Mouse (Mus musculus) colon, adult 2 months (tissue): ENCODE results near the gene Ccnd2. TPM values are rescaled to one million over a fixed set of nuclear protein-coding genes. Genes with fewer than 3 reads are reported as not detected.

ENCODE experiments used
- polyA plus RNA-seq: library from polyadenylated mRNA; depleted of rRNA; stranded (reverse); fragments of >200 nt; gene quantifications from 2 replicates; pipeline ENCODE4 v1.2.3, GENCODE M21; 2012; rRNA removed

Ccnd2 gene
- 57.3 and 105 TPM in 2 replicates for polyA plus RNA-seq

GRCm38 (mm10) chr6:127152106-127152951, at the start of gene Ccnd2:
Ccnd2 (minus strand) TSS chr6:127152193.

GRCm38 (mm10) chr6:127109402-127109930, 42.5 kb downstream of the Ccnd2 start, which contains the start of gene Tigar:
Tigar (minus strand) TSS chr6:127109557.

Other genes with a start within 250 kb of the Ccnd2 start
- gene Dyrk4, start 230.4 kb downstream of the Ccnd2 start, polyA plus RNA-seq = 0.16 and 0.35 TPM in 2 replicates
- 2.9 and 3.2 TPM in 2 replicates for gene Rad51ap1, start 212.6 kb downstream of the Ccnd2 start, polyA plus RNA-seq
- gene D6Wsu163e, start 212.2 kb downstream of the Ccnd2 start, polyA plus RNA-seq = 2.5 and 2.8 TPM in 2 replicates
- not detected in 2 replicates for gene Fgf6, start 136.6 kb downstream of the Ccnd2 start, polyA plus RNA-seq
- gene Fgf23, start 79.3 kb downstream of the Ccnd2 start, polyA plus RNA-seq = not detected in 2 replicates
- 3.1 and 3.2 TPM in 2 replicates for gene Tigar, start 42.6 kb downstream of the Ccnd2 start, polyA plus RNA-seq